Mouse (Mus musculus): ENCODE results near the gene Nek7. TPM values are rescaled to one million over a fixed set of nuclear protein-coding genes. Genes with fewer than 3 reads are reported as not detected.

Gene Nek7
- polyA plus RNA-seq, 1 experiment, result 9.7 TPM

GRCm38 (mm10) chr1:138579207-138579606, 40.7 kb downstream of the Nek7 start:
- no peaks in the 10 kb centered on the region for H3K27me3 ChIP-seq (ENCODE audit: control insufficient read depth, insufficient read depth, low read length)
- H3K4me1 ChIP-seq (replicated peaks; ENCODE audit: control insufficient read depth, insufficient read depth, low read length), result peaks cover 2% of the 10 kb centered on the region; the same call in 1 of the 2 replicates
- no peak overlapping the region for H3K4me3 ChIP-seq (ENCODE audit: control insufficient read depth, insufficient read depth, low read length)
- H3K27ac ChIP-seq (ENCODE audit: control insufficient read depth, insufficient read depth, low read length), result no peak overlapping the region
- TF ChIP-seq CTCF (IDR thresholded peaks at IDR 0.05; ENCODE audit: borderline replicate concordance, control insufficient read depth, extremely low read depth, insufficient read depth, low read length, poor library complexity) (no peak), POLR2A (IDR thresholded peaks at IDR 0.05; ENCODE audit: control insufficient read depth, extremely low read depth, insufficient read depth, low read length, poor library complexity) (no peak)
- WGBS, result 97% methylated on average over 7 of the region's 7 CpGs
- no peak for DNase-seq
- H3K36me3 ChIP-seq (ENCODE audit: control insufficient read depth, insufficient read depth, low read length), result no peaks in the 10 kb centered on the region

- no peak for DNase-seq
- H3K4me1 ChIP-seq (replicated peaks; ENCODE audit: control insufficient read depth, insufficient read depth, low read length), result peaks cover 2% of the 10 kb centered on the region; the same call in 1 of the 2 replicates
- 84% methylated on average over 7 of the region's 7 CpGs for WGBS
- TF ChIP-seq CTCF (IDR thresholded peaks at IDR 0.05; ENCODE audit: borderline replicate concordance, control insufficient read depth, extremely low read depth, insufficient read depth, low read length, poor library complexity), result no peak
- TF ChIP-seq POLR2A (IDR thresholded peaks at IDR 0.05; ENCODE audit: control insufficient read depth, extremely low read depth, insufficient read depth, low read length, poor library complexity), result no peak
- H3K27ac ChIP-seq (ENCODE audit: control insufficient read depth, insufficient read depth, low read length), result no peak overlapping the region
- no peaks in the 10 kb centered on the region for H3K36me3 ChIP-seq (ENCODE audit: control insufficient read depth, insufficient read depth, low read length)
- H3K4me3 ChIP-seq (ENCODE audit: control insufficient read depth, insufficient read depth, low read length), result no peak overlapping the region
- no peaks in the 10 kb centered on the region for H3K27me3 ChIP-seq (ENCODE audit: control insufficient read depth, insufficient read depth, low read length)
Observed at GRCm38 (mm10) chr1:138576803-138577202, 43.1 kb downstream of the Nek7 start.

GRCm38 (mm10) chr1:138576066-138576697, 43.8 kb downstream of the Nek7 start:
- Histone ChIP-seq H3K36me3 (ENCODE audit: control insufficient read depth, insufficient read depth, low read length) (no peaks in the 10 kb centered on the region), H3K4me1 (replicated peaks; ENCODE audit: control insufficient read depth, insufficient read depth, low read length) (peaks cover 2% of the 10 kb centered on the region; the same call in 1 of the 2 replicates), H3K27me3 (ENCODE audit: control insufficient read depth, insufficient read depth, low read length) (no peaks in the 10 kb centered on the region), H3K27ac (ENCODE audit: control insufficient read depth, insufficient read depth, low read length) (no peak overlapping the region), H3K4me3 (ENCODE audit: control insufficient read depth, insufficient read depth, low read length) (no peak overlapping the region)
- 97% methylated on average over 8 of the region's 8 CpGs for whole genome bisulfite sequencing
- no peak for DNase-seq
- no peak for TF ChIP-seq CTCF (IDR thresholded peaks at IDR 0.05; ENCODE audit: borderline replicate concordance, control insufficient read depth, extremely low read depth, insufficient read depth, low read length, poor library complexity)
- TF ChIP-seq POLR2A (IDR thresholded peaks at IDR 0.05; ENCODE audit: control insufficient read depth, extremely low read depth, insufficient read depth, low read length, poor library complexity), result no peak

GRCm38 (mm10) chr1:138575629-138576028, 44.3 kb downstream of the Nek7 start:
- Histone ChIP-seq H3K36me3 (ENCODE audit: control insufficient read depth, insufficient read depth, low read length) (no peaks in the 10 kb centered on the region), H3K27me3 (ENCODE audit: control insufficient read depth, insufficient read depth, low read length) (no peaks in the 10 kb centered on the region), H3K4me1 (replicated peaks; ENCODE audit: control insufficient read depth, insufficient read depth, low read length) (peaks cover 2% of the 10 kb centered on the region; the same call in 1 of the 2 replicates), H3K27ac (ENCODE audit: control insufficient read depth, insufficient read depth, low read length) (no peak overlapping the region), H3K4me3 (ENCODE audit: control insufficient read depth, insufficient read depth, low read length) (no peak overlapping the region)
- 95% methylated on average over 2 of the region's 2 CpGs for WGBS
- TF ChIP-seq POLR2A (IDR thresholded peaks at IDR 0.05; ENCODE audit: control insufficient read depth, extremely low read depth, insufficient read depth, low read length, poor library complexity), result no peak
- no peak for TF ChIP-seq CTCF (IDR thresholded peaks at IDR 0.05; ENCODE audit: borderline replicate concordance, control insufficient read depth, extremely low read depth, insufficient read depth, low read length, poor library complexity)
- no peak for DNase-seq

GRCm38 (mm10) chr1:138571565-138572361, 48.2 kb downstream of the Nek7 start:
- H3K4me1 ChIP-seq (replicated peaks; ENCODE audit: control insufficient read depth, insufficient read depth, low read length), result no peaks in the 10 kb centered on the region
- H3K4me3 ChIP-seq (ENCODE audit: control insufficient read depth, insufficient read depth, low read length), result no peak overlapping the region
- WGBS, result 97% methylated on average over 22 of the region's 22 CpGs
- no peak for TF ChIP-seq CTCF (IDR thresholded peaks at IDR 0.05; ENCODE audit: borderline replicate concordance, control insufficient read depth, extremely low read depth, insufficient read depth, low read length, poor library complexity)
- TF ChIP-seq POLR2A (IDR thresholded peaks at IDR 0.05; ENCODE audit: control insufficient read depth, extremely low read depth, insufficient read depth, low read length, poor library complexity), result no peak
- DNase-seq, result no peak
- no peaks in the 10 kb centered on the region for H3K36me3 ChIP-seq (ENCODE audit: control insufficient read depth, insufficient read depth, low read length)
- no peak overlapping the region for H3K27ac ChIP-seq (ENCODE audit: control insufficient read depth, insufficient read depth, low read length)
- H3K27me3 ChIP-seq (ENCODE audit: control insufficient read depth, insufficient read depth, low read length), result no peaks in the 10 kb centered on the region

- H3K4me1 ChIP-seq (replicated peaks; ENCODE audit: control insufficient read depth, insufficient read depth, low read length), result no peaks in the 10 kb centered on the region
- H3K27me3 ChIP-seq (ENCODE audit: control insufficient read depth, insufficient read depth, low read length), result no peaks in the 10 kb centered on the region
- WGBS, result 92% methylated on average over 2 of the region's 2 CpGs
- H3K27ac ChIP-seq (ENCODE audit: control insufficient read depth, insufficient read depth, low read length), result no peak overlapping the region
- no peaks in the 10 kb centered on the region for H3K36me3 ChIP-seq (ENCODE audit: control insufficient read depth, insufficient read depth, low read length)
- DNase-seq, result no peak
- H3K4me3 ChIP-seq (ENCODE audit: control insufficient read depth, insufficient read depth, low read length), result no peak overlapping the region
- TF ChIP-seq POLR2A (IDR thresholded peaks at IDR 0.05; ENCODE audit: control insufficient read depth, extremely low read depth, insufficient read depth, low read length, poor library complexity), result no peak
- TF ChIP-seq CTCF (IDR thresholded peaks at IDR 0.05; ENCODE audit: borderline replicate concordance, control insufficient read depth, extremely low read depth, insufficient read depth, low read length, poor library complexity), result no peak
Observed at GRCm38 (mm10) chr1:138571038-138571441, 48.9 kb downstream of the Nek7 start.

Data from thymus, adult 2 months (tissue).